Mouse (Mus musculus): ENCODE results near the gene Ccdc62. TPM values are rescaled to one million over a fixed set of nuclear protein-coding genes. Genes with fewer than 3 reads are reported as not detected.
A peak's percentile ranks its signal among the peaks of the same experiment; 100 is the strongest.

Gene Ccdc62
- polyA plus RNA-seq, 2 experiments, result 2.7 to 3.4 TPM

GRCm38 (mm10) chr5:123969216-123969615 is 38.7 kb downstream of the Ccdc62 start:
- peaks cover 3% of the 10 kb centered on the region for H3K27me3 ChIP-seq (ENCODE audit: control insufficient read depth, insufficient read depth, low read length)
- no peak overlapping the region for H3K9ac ChIP-seq (replicated peaks)
- H3K27ac ChIP-seq, result no peak overlapping the region
- H3K4me3 ChIP-seq (ENCODE audit: insufficient read depth in 1 of 2, low read depth in 2 of 2, low read length in 2 of 2), result no peak overlapping the region
- peaks cover 0 to 7% of the 10 kb centered on the region in 2 experiments; a peak in 2 of 4 replicates for H3K4me1 ChIP-seq (replicated peaks; ENCODE audit: control insufficient read depth in 2 of 2, insufficient read depth in 2 of 2, low read length in 1 of 2)
- no peak overlapping the region for H3K4me2 ChIP-seq (ENCODE audit: low read depth)
- H3K9me3 ChIP-seq (ENCODE audit: control insufficient read depth, low read length), result no peaks in the 10 kb centered on the region
- TF ChIP-seq EP300 (IDR thresholded peaks at IDR 0.05; ENCODE audit: low read depth) (no peak), CTCF (IDR thresholded peaks at IDR 0.05; ENCODE audit: low read depth) (no peak)
- WGBS (ENCODE audit: insufficient replicate concordance), result 75% methylated on average over 8 of the region's 8 CpGs
- DNase-seq (ENCODE audit: low read depth in 3 of 3, low spot score in 3 of 3) (no peak), ATAC-seq (ENCODE audit: insufficient read depth) (no peak)
- no peaks in the 10 kb centered on the region for H3K36me3 ChIP-seq (replicated peaks; ENCODE audit: control insufficient read depth, insufficient read depth, low read depth)

- peaks cover 3% of the 10 kb centered on the region for H3K27me3 ChIP-seq (ENCODE audit: control insufficient read depth, insufficient read depth, low read length)
- no peaks in the 10 kb centered on the region for H3K36me3 ChIP-seq (replicated peaks; ENCODE audit: control insufficient read depth, insufficient read depth, low read depth)
- H3K4me1 ChIP-seq (replicated peaks; ENCODE audit: control insufficient read depth in 2 of 2, insufficient read depth in 2 of 2, low read length in 1 of 2), result peaks cover 0 to 7% of the 10 kb centered on the region in 2 experiments; a peak in 3 of 4 replicates
- DNase-seq (ENCODE audit: low read depth in 3 of 3, low spot score in 3 of 3) (no peak), ATAC-seq (ENCODE audit: insufficient read depth) (no peak)
- H3K4me3 ChIP-seq (ENCODE audit: insufficient read depth in 1 of 2, low read depth in 2 of 2, low read length in 2 of 2), result no peak overlapping the region
- WGBS (ENCODE audit: insufficient replicate concordance), result 55% methylated on average over 4 of the region's 4 CpGs
- no peak overlapping the region for H3K4me2 ChIP-seq (ENCODE audit: low read depth)
- no peaks in the 10 kb centered on the region for H3K9me3 ChIP-seq (ENCODE audit: control insufficient read depth, low read length)
- TF ChIP-seq EP300 (IDR thresholded peaks at IDR 0.05; ENCODE audit: low read depth), result no peak
- no peak for TF ChIP-seq CTCF (IDR thresholded peaks at IDR 0.05; ENCODE audit: low read depth)
- no peak overlapping the region for H3K27ac ChIP-seq
- H3K9ac ChIP-seq (replicated peaks), result no peak overlapping the region
These were observed 40.1 kb downstream of the Ccdc62 start for GRCm38 (mm10) chr5:123970576-123970975.

- Histone ChIP-seq H3K36me3 (replicated peaks; ENCODE audit: control insufficient read depth, insufficient read depth, low read depth) (no peaks in the 10 kb centered on the region), H3K4me3 (ENCODE audit: insufficient read depth in 1 of 2, low read depth in 2 of 2, low read length in 2 of 2) (no peak overlapping the region), H3K9ac (replicated peaks) (no peak overlapping the region), H3K27ac (no peak overlapping the region), H3K4me2 (ENCODE audit: low read depth) (no peak overlapping the region), H3K27me3 (ENCODE audit: control insufficient read depth, insufficient read depth, low read length) (peaks cover 3% of the 10 kb centered on the region), H3K4me1 (replicated peaks; ENCODE audit: control insufficient read depth in 2 of 2, insufficient read depth in 2 of 2, low read length in 1 of 2) (peaks cover 0 to 7% of the 10 kb centered on the region in 2 experiments; a peak in 3 of 4 replicates), H3K9me3 (ENCODE audit: control insufficient read depth, low read length) (no peaks in the 10 kb centered on the region)
- TF ChIP-seq CTCF (IDR thresholded peaks at IDR 0.05; ENCODE audit: low read depth), result no peak
- TF ChIP-seq EP300 (IDR thresholded peaks at IDR 0.05; ENCODE audit: low read depth), result no peak
- 62% methylated on average over 6 of the region's 6 CpGs for WGBS (ENCODE audit: insufficient replicate concordance)
- DNase-seq (ENCODE audit: low read depth in 3 of 3, low spot score in 3 of 3) (no peak), ATAC-seq (ENCODE audit: insufficient read depth) (no peak)
These were observed 42.0 kb downstream of the Ccdc62 start for GRCm38 (mm10) chr5:123972453-123972852.

GRCm38 (mm10) chr5:123973299-123974178 is 43.1 kb downstream of the Ccdc62 start, which contains the start of gene Hip1r:
Gene Hip1r, plus strand, starts transcription at chr5:123973628.
- WGBS (ENCODE audit: insufficient replicate concordance), result under 1% methylated on average over 103 of the region's 106 CpGs
- DNase-seq (ENCODE audit: low read depth in 3 of 3, low spot score in 3 of 3), result peak; percentile 49 to 52 (median 50)
- H3K4me2 ChIP-seq (ENCODE audit: low read depth), result peak within 1 kb of the TSS; percentile 97

GRCm38 (mm10) chr5:123974179-123974485 is 43.7 kb downstream of the Ccdc62 start:
- DNase-seq (ENCODE audit: low read depth in 3 of 3, low spot score in 3 of 3), result no peak
- Histone ChIP-seq H3K4me1 (replicated peaks; ENCODE audit: control insufficient read depth in 2 of 2, insufficient read depth in 2 of 2, low read length in 1 of 2) (peaks cover 0 to 5% of the 10 kb centered on the region in 2 experiments; a peak in 2 of 4 replicates), H3K4me2 (ENCODE audit: low read depth) (peak overlapping the region; percentile 97), H3K27ac (no peak overlapping the region), H3K27me3 (ENCODE audit: control insufficient read depth, insufficient read depth, low read length) (peaks cover 3% of the 10 kb centered on the region), H3K4me3 (ENCODE audit: insufficient read depth in 1 of 2, low read depth in 2 of 2, low read length in 2 of 2) (peak overlapping the region; percentile 54 to 79), H3K9me3 (ENCODE audit: control insufficient read depth, low read length) (no peaks in the 10 kb centered on the region), H3K9ac (replicated peaks) (peak overlapping the region; percentile 67), H3K36me3 (replicated peaks; ENCODE audit: control insufficient read depth, insufficient read depth, low read depth) (no peaks in the 10 kb centered on the region)
- under 1% methylated on average over 14 of the region's 14 CpGs for WGBS (ENCODE audit: insufficient replicate concordance)
- no peak for TF ChIP-seq EP300 (IDR thresholded peaks at IDR 0.05; ENCODE audit: low read depth)
- TF ChIP-seq CTCF (IDR thresholded peaks at IDR 0.05; ENCODE audit: low read depth), result no peak
- ATAC-seq (ENCODE audit: insufficient read depth), result no peak

More at GRCm38 (mm10) chr5:123973299-123974178, 43.1 kb downstream of the Ccdc62 start, which contains the start of gene Hip1r:
- peak within 1 kb of the TSS; percentile 54 to 79 for H3K4me3 ChIP-seq (ENCODE audit: insufficient read depth in 1 of 2, low read depth in 2 of 2, low read length in 2 of 2)
- TF ChIP-seq CTCF (IDR thresholded peaks at IDR 0.05; ENCODE audit: low read depth) (no peak), EP300 (IDR thresholded peaks at IDR 0.05; ENCODE audit: low read depth) (no peak)
- H3K27me3 ChIP-seq (ENCODE audit: control insufficient read depth, insufficient read depth, low read length), result peaks cover 3% of the 10 kb centered on the region
- H3K9ac ChIP-seq (replicated peaks), result peak within 1 kb of the TSS; percentile 67
- H3K9me3 ChIP-seq (ENCODE audit: control insufficient read depth, low read length), result no peaks in the 10 kb centered on the region
- H3K4me1 ChIP-seq (replicated peaks; ENCODE audit: control insufficient read depth in 2 of 2, insufficient read depth in 2 of 2, low read length in 1 of 2), result peaks cover 0 to 5% of the 10 kb centered on the region in 2 experiments; a peak in 3 of 4 replicates
- H3K27ac ChIP-seq, result no peak within 1 kb of the TSS; the same call in 1 of the 2 replicates
- no peaks in the 10 kb centered on the region for H3K36me3 ChIP-seq (replicated peaks; ENCODE audit: control insufficient read depth, insufficient read depth, low read depth)
- ATAC-seq (ENCODE audit: insufficient read depth), result peak; percentile 86

All from liver, embryonic 14.5 days (tissue).